Mouse (Mus musculus): Measurements from ENCODE around the gene Pycard.
"Not testable (repeated sequence)": the region's sequence is repeated elsewhere in the genome, so short reads cannot be mapped to it uniquely, and the experiment has no call there.

Pycard gene

GRCm38 (mm10) chr7:127993341-127993977 is at the start of gene Pycard:
TSS of gene Pycard (minus strand) at chr7:127993867.
- DNase-seq = peak; percentile 61 to 83

GRCm38 (mm10) chr7:128042161-128042820 is 48.6 kb upstream of the Pycard start:
- not testable (repeated sequence) for DNase-seq

GRCm38 (mm10) chr7:128033616-128034015 is 39.9 kb upstream of the Pycard start:
- DNase-seq = no peak

GRCm38 (mm10) chr7:128032989-128033293 is 39.3 kb upstream of the Pycard start:
- no peak for DNase-seq

- DNase-seq = peak in 1 of 2 experiments; percentile 9
These were observed 38.8 kb upstream of the Pycard start for GRCm38 (mm10) chr7:128032290-128032988.

GRCm38 (mm10) chr7:128031403-128031976 is 37.8 kb upstream of the Pycard start:
- DNase-seq = peak; percentile 25 to 61

- DNase-seq = no peak
These were observed 31.7 kb upstream of the Pycard start for GRCm38 (mm10) chr7:128025381-128025780.

GRCm38 (mm10) chr7:128024932-128025331 is 31.3 kb upstream of the Pycard start:
- DNase-seq = no peak

- no peak for DNase-seq
These were observed 30.7 kb upstream of the Pycard start for GRCm38 (mm10) chr7:128024364-128024763.

GRCm38 (mm10) chr7:128023565-128023964 is 29.9 kb upstream of the Pycard start:
- DNase-seq = no peak

GRCm38 (mm10) chr7:128022974-128023373 is 29.3 kb upstream of the Pycard start:
- no peak for DNase-seq

GRCm38 (mm10) chr7:128019187-128019586 is 25.5 kb upstream of the Pycard start:
- no peak for DNase-seq

GRCm38 (mm10) chr7:128018275-128018674 is 24.6 kb upstream of the Pycard start:
- no peak for DNase-seq

GRCm38 (mm10) chr7:128016650-128017049 is 23.0 kb upstream of the Pycard start:
- no peak for DNase-seq

- not testable (repeated sequence) for DNase-seq
These were observed 22.5 kb upstream of the Pycard start for GRCm38 (mm10) chr7:128016134-128016533.

- DNase-seq = no peak
These were observed 19.4 kb upstream of the Pycard start for GRCm38 (mm10) chr7:128013116-128013515.

GRCm38 (mm10) chr7:128012136-128012780 is 18.6 kb upstream of the Pycard start:
- DNase-seq = no peak

- DNase-seq = peak; percentile 53 to 61
These were observed 16.2 kb upstream of the Pycard start for GRCm38 (mm10) chr7:128009715-128010340.

- DNase-seq = no peak
These were observed 12.5 kb upstream of the Pycard start for GRCm38 (mm10) chr7:128006193-128006592.

GRCm38 (mm10) chr7:128004487-128005362 is 11.1 kb upstream of the Pycard start:
- peak; percentile 85 to 95 for DNase-seq

GRCm38 (mm10) chr7:128004150-128004486 is 10.5 kb upstream of the Pycard start:
- DNase-seq = no peak

GRCm38 (mm10) chr7:128003688-128004087 is 10.0 kb upstream of the Pycard start, which contains the start of gene Trim72:
TSS of gene Trim72 (plus strand) at chr7:128003949.
- DNase-seq = no peak

All from kidney, postnatal 25 days (tissue).